In the genomic region with DNA sequence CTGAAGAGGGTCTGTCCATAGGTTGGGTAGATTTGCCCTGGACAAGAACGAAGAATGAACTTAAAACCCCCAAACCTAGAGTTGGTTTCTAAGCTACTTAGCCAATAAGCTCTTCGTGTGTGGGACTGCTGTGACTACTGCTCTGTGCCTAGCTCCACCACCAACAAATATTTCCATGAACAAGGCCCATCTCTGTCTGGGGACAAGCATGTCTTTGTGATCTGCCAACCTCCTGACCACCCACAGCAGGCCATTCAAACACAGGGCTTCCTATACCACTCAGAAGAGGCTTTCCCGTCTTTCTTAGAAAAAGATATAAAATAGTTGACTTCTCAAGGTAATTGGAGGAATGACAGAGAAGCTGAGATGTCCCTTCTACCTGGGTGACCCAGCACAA, we compare ENCODE assay signal across 19 mouse cellular contexts. TPM values are rescaled to one million over a fixed set of nuclear protein-coding genes. Genes with fewer than 3 reads are reported as not detected.
DNase-seq lines count a peak whose midpoint lies in the region; ATAC-seq and TF ChIP-seq lines count a peak whose summit lies in the region.
"Had no signal": no experiment of that assay in that cellular context is flagged by ENCODE, and none has a peak within 500 bp of the region (broad histone marks: within the 10 kb centered on the region; RNA-seq: fewer than 3 reads in every experiment).

No protein-coding gene starts in this region.

- H3K79me2 ChIP-seq in MEL (ENCODE audit: control insufficient read depth, insufficient read depth, low read length, poor library complexity) = no peaks in the 10 kb centered on the region

- H3K9ac ChIP-seq in MEL (ENCODE audit: control insufficient read depth, low read depth, low read length, poor library complexity, severe bottlenecking) = no peak overlapping the region
- H3K9ac ChIP-seq in liver, embryonic 13.5 days = peak overlapping the region; percentile 59
- no peak overlapping the region for H3K9ac ChIP-seq in intestine, postnatal 0 days (ENCODE audit: low read depth, low read length)
- H3K9ac ChIP-seq: forebrain, embryonic 13.5 days; limb, embryonic 15.5 days had no signal

- H3K4me3 ChIP-seq in MEL (ENCODE audit: control insufficient read depth in 1 of 2, insufficient read depth in 1 of 2, low read depth in 2 of 2, low read length in 2 of 2) = no peak overlapping the region
- H3K4me3 ChIP-seq in bone marrow, adult 2 months (replicated peaks; ENCODE audit: control insufficient read depth, low read depth, low read length) = no peak overlapping the region
- H3K4me3 ChIP-seq in liver, embryonic 13.5 days (replicated peaks) = no peak overlapping the region
- H3K4me3 ChIP-seq in intestine, postnatal 0 days (ENCODE audit: low read depth, low read length) = no peak overlapping the region
- H3K4me3 ChIP-seq: forebrain, embryonic 13.5 days; limb, embryonic 15.5 days; megakaryocyte, embryonic 14.5 days had no signal

- no peaks in the 10 kb centered on the region for H3K27me3 ChIP-seq in MEL (ENCODE audit: control insufficient read depth in 1 of 2, insufficient read depth in 2 of 2, low read length in 2 of 2)
- peaks cover 25% of the 10 kb centered on the region for H3K27me3 ChIP-seq in liver, embryonic 13.5 days
- H3K27me3 ChIP-seq in intestine, postnatal 0 days (replicated peaks; ENCODE audit: control insufficient read depth, insufficient read depth, low read length) = no peaks in the 10 kb centered on the region
- H3K27me3 ChIP-seq: Patski had no signal

- H3K36me3 ChIP-seq in MEL (ENCODE audit: control insufficient read depth in 1 of 2, insufficient read depth in 2 of 2, low read length in 2 of 2) = peaks cover 0 to 21% of the 10 kb centered on the region in 2 experiments; a peak in 2 of 4 replicates
- no peaks in the 10 kb centered on the region for H3K36me3 ChIP-seq in liver, embryonic 13.5 days
- H3K36me3 ChIP-seq in intestine, postnatal 0 days (ENCODE audit: control insufficient read depth, insufficient read depth) = peaks cover 24% of the 10 kb centered on the region; the same call in 1 of the 2 replicates
- H3K36me3 ChIP-seq: limb, embryonic 15.5 days had no signal

- ATAC-seq in liver, embryonic 13.5 days (ENCODE audit: low read depth) = no peak
- ATAC-seq in intestine, postnatal 0 days = no peak
- ATAC-seq: forebrain, embryonic 13.5 days; Patski had no signal

- 0 out of 2 replicates have a peak overlapping the region, but pooled peaks have one; percentile 3 for H3K27ac ChIP-seq in MEL (ENCODE audit: control insufficient read depth, low read depth, low read length)
- H3K27ac ChIP-seq in bone marrow, adult 2 months (ENCODE audit: control insufficient read depth, insufficient read depth, low read depth, low read length, poor library complexity) = peak overlapping the region; percentile 49; the same call in 1 of the 2 replicates
- peak overlapping the region; percentile 97 for H3K27ac ChIP-seq in liver, embryonic 13.5 days
- no peak overlapping the region for H3K27ac ChIP-seq in intestine, postnatal 0 days (ENCODE audit: low read depth, low read length)
- H3K27ac ChIP-seq: forebrain, embryonic 13.5 days; limb, embryonic 15.5 days had no signal

- H3K4me2 ChIP-seq in liver, embryonic 13.5 days = peak overlapping the region; percentile 55
- H3K4me2 ChIP-seq in intestine, postnatal 0 days (replicated peaks; ENCODE audit: low read depth) = no peak overlapping the region
- H3K4me2 ChIP-seq: forebrain, embryonic 13.5 days; limb, embryonic 15.5 days had no signal

- H3K4me1 ChIP-seq in MEL (ENCODE audit: control insufficient read depth in 1 of 2, insufficient read depth in 2 of 2, low read length in 2 of 2) = peaks cover 17 to 22% of the 10 kb centered on the region in 2 experiments
- peaks cover 3% of the 10 kb centered on the region; the same call in 1 of the 2 replicates for H3K4me1 ChIP-seq in bone marrow, adult 2 months (ENCODE audit: control insufficient read depth, insufficient read depth, low read length)
- H3K4me1 ChIP-seq in liver, embryonic 13.5 days (replicated peaks) = peaks cover 50% of the 10 kb centered on the region
- H3K4me1 ChIP-seq in intestine, postnatal 0 days (replicated peaks; ENCODE audit: control insufficient read depth, insufficient read depth, low read length) = no peaks in the 10 kb centered on the region

- WGBS in bone marrow, adult 2 months = 61% methylated on average over 3 of the region's 3 CpGs
- 50% methylated on average over 3 of the region's 3 CpGs for WGBS in liver, embryonic 13.5 days (ENCODE audit: insufficient replicate concordance)
- 73% methylated on average over 3 of the region's 3 CpGs for WGBS in intestine, postnatal 0 days

- no peak for TF ChIP-seq CTCF in MEL (IDR thresholded peaks at IDR 0.05 in 2 of 3, conservative IDR thresholded peaks at IDR 0.05 in 1 of 3; ENCODE audit: control insufficient read depth in 1 of 3, insufficient read depth in 1 of 3, low read depth in 2 of 3, low read length in 3 of 3, poor library complexity in 1 of 3, severe bottlenecking in 1 of 3)
- no peak for TF ChIP-seq CTCF in bone marrow, adult 2 months (IDR thresholded peaks at IDR 0.05; ENCODE audit: control insufficient read depth, insufficient read depth, low read length)
- TF ChIP-seq CTCF in intestine, postnatal 0 days (IDR thresholded peaks at IDR 0.05; ENCODE audit: low read depth) = no peak

- intact Hi-C loops in left cerebral cortex, postnatal 10 days (cut with DNase I) = no loop called here

- no peak for TF ChIP-seq POLR2A in MEL (IDR thresholded peaks at IDR 0.05; ENCODE audit: control insufficient read depth in 1 of 2, insufficient read depth in 1 of 2, low read depth in 1 of 2, low read length in 2 of 2, poor library complexity in 1 of 2)
- no peak for TF ChIP-seq POLR2A in bone marrow, adult 2 months (IDR thresholded peaks at IDR 0.05; ENCODE audit: borderline replicate concordance, control insufficient read depth, low read depth, low read length)

- H3K9me3 ChIP-seq in MEL (replicated peaks; ENCODE audit: insufficient read depth, low read length) = no peaks in the 10 kb centered on the region
- no peaks in the 10 kb centered on the region for H3K9me3 ChIP-seq in liver, embryonic 13.5 days (replicated peaks)
- no peaks in the 10 kb centered on the region for H3K9me3 ChIP-seq in intestine, postnatal 0 days (ENCODE audit: control insufficient read depth)
- H3K9me3 ChIP-seq: forebrain, embryonic 13.5 days; limb, embryonic 15.5 days had no signal

- no peak for TF ChIP-seq RAD21 in MEL (IDR thresholded peaks at IDR 0.05; ENCODE audit: low read depth, low read length)

- TF ChIP-seq EP300 in MEL (IDR thresholded peaks at IDR 0.05; ENCODE audit: low read depth in 1 of 2, low read length in 2 of 2) = no peak

- peak; percentile 53 for DNase-seq in left cerebral cortex, adult 11 months (ENCODE audit: low spot score)
- DNase-seq in left cerebral cortex, postnatal 10 days (ENCODE audit: extremely low spot score in 1 of 2, low spot score in 2 of 2) = no peak
- no peak for DNase-seq in MEL (ENCODE audit: low read depth, low spot score)
- DNase-seq in liver, embryonic 13.5 days = no peak
- no peak for DNase-seq in MN1 (ENCODE audit: low spot score)
- DNase-seq: adrenal gland, postnatal 10 days; cerebellum, adult 18-20 months; cerebellum, postnatal 36 days; gastrocnemius, postnatal 10 days; kidney, adult 2 months; kidney, postnatal 10 days; lung, postnatal 10 days; thymus, postnatal 36 days had no signal

RNA-seq across cellular contexts. Expression of a gene that starts 26.4 kb away (rescaled TPM):
- total RNA-seq in left cerebral cortex, postnatal 10 days (2021) = 1 to 10 TPM; 1.1 to 1.4 TPM
- total RNA-seq in MEL (2012; rRNA removed) = 0.46 TPM in 1 of 2 replicates, not detected in the other
- under 1 TPM in 1 of 2 experiments, not detected in 1; 0.10 TPM for polyA plus RNA-seq in MEL (2012; ENCODE audit: insufficient read depth in 1 of 2, insufficient read length in 2 of 2, low read depth in 1 of 2, low replicate concordance in 2 of 2, missing spikeins in 1 of 2)
- polyA plus RNA-seq in bone marrow, adult 2 months (2011; ENCODE audit: insufficient read depth, insufficient read length, low replicate concordance, missing spikeins) = 0.57 and 0.79 TPM in 2 replicates
- 5.1 and 6.6 TPM in 2 replicates for polyA plus RNA-seq in liver, embryonic 13.5 days (2015; fragmentation: Nextera tagmentation; extraction: Ambion mirVana)
- polyA plus RNA-seq in intestine, postnatal 0 days (2015; fragmentation: Nextera tagmentation; extraction: Ambion mirVana) = 234 and 248 TPM in 2 replicates

RNA-seq across cellular contexts. Expression of a gene that starts 27.0 kb away (rescaled TPM):
- total RNA-seq in left cerebral cortex, postnatal 10 days (2021) = 100 to 1,000 TPM; 113 to 114 TPM
- total RNA-seq in MEL (2012; rRNA removed) = 415 and 498 TPM in 2 replicates
- 100 to 1,000 TPM in 1 of 2 experiments, not detected in 1; 298 TPM for polyA plus RNA-seq in MEL (2012; ENCODE audit: insufficient read depth in 1 of 2, insufficient read length in 2 of 2, low read depth in 1 of 2, low replicate concordance in 2 of 2, missing spikeins in 1 of 2)
- 324 and 522 TPM in 2 replicates for polyA plus RNA-seq in bone marrow, adult 2 months (2011; ENCODE audit: insufficient read depth, insufficient read length, low replicate concordance, missing spikeins)
- polyA plus RNA-seq in liver, embryonic 13.5 days (2015; fragmentation: Nextera tagmentation; extraction: Ambion mirVana) = 518 and 542 TPM in 2 replicates
- polyA plus RNA-seq in intestine, postnatal 0 days (2015; fragmentation: Nextera tagmentation; extraction: Ambion mirVana) = 706 and 711 TPM in 2 replicates

RNA-seq across cellular contexts. Expression of a gene that starts 37.5 kb away (rescaled TPM):
- total RNA-seq in left cerebral cortex, postnatal 10 days (2021) = 10 to 100 TPM; 21.6 to 23.5 TPM
- 12.2 and 12.3 TPM in 2 replicates for total RNA-seq in MEL (2012; rRNA removed)
- 10 to 100 TPM in 1 of 2 experiments, not detected in 1; 27.7 TPM for polyA plus RNA-seq in MEL (2012; ENCODE audit: insufficient read depth in 1 of 2, insufficient read length in 2 of 2, low read depth in 1 of 2, low replicate concordance in 2 of 2, missing spikeins in 1 of 2)
- 23.5 and 33.0 TPM in 2 replicates for polyA plus RNA-seq in bone marrow, adult 2 months (2011; ENCODE audit: insufficient read depth, insufficient read length, low replicate concordance, missing spikeins)
- 18.2 and 19.6 TPM in 2 replicates for polyA plus RNA-seq in liver, embryonic 13.5 days (2015; fragmentation: Nextera tagmentation; extraction: Ambion mirVana)
- polyA plus RNA-seq in intestine, postnatal 0 days (2015; fragmentation: Nextera tagmentation; extraction: Ambion mirVana) = 21.8 and 23.3 TPM in 2 replicates

RNA-seq across cellular contexts. Expression of a gene that starts 37.6 kb away (rescaled TPM):
- 100 to 1,000 TPM; 258 to 269 TPM for total RNA-seq in left cerebral cortex, postnatal 10 days (2021)
- 9.8 and 13.2 TPM in 2 replicates for total RNA-seq in MEL (2012; rRNA removed)
- 10 to 100 TPM in 1 of 2 experiments, not detected in 1; 91.1 TPM for polyA plus RNA-seq in MEL (2012; ENCODE audit: insufficient read depth in 1 of 2, insufficient read length in 2 of 2, low read depth in 1 of 2, low replicate concordance in 2 of 2, missing spikeins in 1 of 2)
- 49.1 and 51.4 TPM in 2 replicates for polyA plus RNA-seq in bone marrow, adult 2 months (2011; ENCODE audit: insufficient read depth, insufficient read length, low replicate concordance, missing spikeins)
- polyA plus RNA-seq in liver, embryonic 13.5 days (2015; fragmentation: Nextera tagmentation; extraction: Ambion mirVana) = 16.3 and 17.1 TPM in 2 replicates
- polyA plus RNA-seq in intestine, postnatal 0 days (2015; fragmentation: Nextera tagmentation; extraction: Ambion mirVana) = 52.8 and 55.7 TPM in 2 replicates

RNA-seq across cellular contexts. Expression of a gene that starts 48.9 kb away (rescaled TPM):
- 10 to 100 TPM; 38.2 to 39.5 TPM for total RNA-seq in left cerebral cortex, postnatal 10 days (2021)
- total RNA-seq in MEL (2012; rRNA removed) = 21.0 and 21.6 TPM in 2 replicates
- 10 to 100 TPM in 1 of 2 experiments, not detected in 1; 35.9 TPM for polyA plus RNA-seq in MEL (2012; ENCODE audit: insufficient read depth in 1 of 2, insufficient read length in 2 of 2, low read depth in 1 of 2, low replicate concordance in 2 of 2, missing spikeins in 1 of 2)
- polyA plus RNA-seq in bone marrow, adult 2 months (2011; ENCODE audit: insufficient read depth, insufficient read length, low replicate concordance, missing spikeins) = 26.2 and 33.6 TPM in 2 replicates
- 18.1 and 18.3 TPM in 2 replicates for polyA plus RNA-seq in liver, embryonic 13.5 days (2015; fragmentation: Nextera tagmentation; extraction: Ambion mirVana)
- polyA plus RNA-seq in intestine, postnatal 0 days (2015; fragmentation: Nextera tagmentation; extraction: Ambion mirVana) = 34.3 and 37.1 TPM in 2 replicates

Comparison
In these comparisons a context has a peak if more than half of its experiments do, and no peak if none do; other contexts are left out.
1. RNA of a gene that starts 26.4 kb away (polyA plus RNA-seq): 234 to 248 TPM in intestine, postnatal 0 days; 5.1 to 6.6 TPM in liver, embryonic 13.5 days, 0.57 to 0.79 TPM in bone marrow, adult 2 months and 0.10 TPM in MEL; every median in the first group is over 10 times any median in the second.